Mouse (Mus musculus) erythroid progenitor cell, adult 5-6 weeks (primary cell): ENCODE measurements around the gene Zc3h12a. TPM values are rescaled to one million over a fixed set of nuclear protein-coding genes. Genes with fewer than 3 reads are reported as not detected.

Source experiments
- ATAC-seq: replicated peaks from 2 replicates; pipeline ENCODE4 v1.8.0; 2016; ENCODE audit warnings: moderate number of reproducible peaks, mild to moderate bottlenecking, moderate TSS enrichment, inconsistent platforms; ENCODE audit not compliant: poor library complexity, low FRiP score, severe bottlenecking
- total RNA-seq, 2 experiments: library from RNA; stranded (forward) in 1 of 2; stranded (reverse) in 1 of 2; fragments of 150-400 nt in 1 of 2; fragments of 186-747, 209-891 nt in 1 of 2; gene quantifications; 2 replicates each; pipeline versions ENCODE4 v1.2.3 to v1.2.4; 2015 to 2017; ENCODE audit warnings: low replicate concordance in 2 of 2

Gene Zc3h12a
- total RNA-seq, 2 experiments from 2014 or later, result 0.42 to 0.45 TPM

DNA sequence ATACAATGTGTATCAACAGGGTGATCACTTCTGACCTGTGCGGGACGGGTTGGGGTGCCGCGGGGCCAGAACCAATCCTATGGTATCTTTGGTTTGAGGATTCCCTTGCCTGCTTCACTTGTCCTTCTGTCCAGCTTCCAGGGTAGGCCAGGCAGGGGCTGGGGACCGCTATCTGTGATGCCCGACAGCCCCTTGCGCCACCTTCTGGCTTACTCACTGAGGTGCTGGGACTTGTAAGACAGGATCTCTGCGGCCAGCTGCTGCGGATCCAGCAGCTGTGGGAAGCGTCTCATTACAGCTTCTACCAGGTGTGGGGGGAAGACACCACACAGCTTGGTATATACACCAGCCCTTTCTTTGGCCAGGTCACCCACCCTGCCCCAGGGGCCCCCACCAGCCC, 8.6 kb downstream of the Zc3h12a start:
- ATAC-seq, result no peak

DNA sequence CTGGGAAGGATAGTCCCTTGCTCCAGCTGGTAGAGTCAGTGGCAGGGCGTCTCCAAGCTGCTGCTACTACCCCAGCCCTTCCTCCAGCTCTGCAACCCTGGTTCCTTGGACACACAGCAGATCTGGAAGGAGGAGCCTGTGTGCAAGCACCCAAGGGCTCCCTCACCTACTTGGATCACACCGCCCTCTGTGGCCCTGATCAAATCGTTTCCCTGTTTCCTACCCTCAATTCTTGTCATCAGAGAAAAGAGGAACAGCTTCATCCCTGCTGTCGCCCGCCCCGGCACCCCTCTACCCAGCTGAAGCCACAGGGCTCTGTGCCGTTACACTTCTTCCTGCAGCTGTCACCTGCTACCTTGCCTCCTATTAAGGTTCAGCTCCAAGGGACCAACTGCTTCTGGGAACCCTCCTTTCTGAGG, 9.7 kb downstream of the Zc3h12a start:
- ATAC-seq, result no peak

DNA sequence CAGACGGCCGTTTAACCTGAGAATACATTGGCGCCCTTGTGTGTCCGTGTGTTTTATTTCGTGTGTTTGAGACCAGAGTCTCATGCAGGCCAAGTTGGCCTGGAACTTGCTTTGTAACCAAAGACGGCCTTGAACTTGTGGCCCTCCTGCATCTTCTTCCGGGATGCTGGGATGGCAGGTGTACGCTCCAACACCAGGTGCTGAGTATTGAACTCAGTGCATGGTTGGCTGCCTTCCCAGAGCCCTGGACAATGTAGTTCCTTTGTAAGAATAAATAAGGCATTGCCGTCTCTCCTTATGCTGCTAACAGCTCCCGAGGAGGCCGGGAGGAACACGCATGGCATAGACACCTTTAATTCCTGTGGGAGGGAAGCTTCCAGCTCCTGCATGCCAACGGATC, 10.7 kb downstream of the Zc3h12a start:
- ATAC-seq, result no peak

DNA sequence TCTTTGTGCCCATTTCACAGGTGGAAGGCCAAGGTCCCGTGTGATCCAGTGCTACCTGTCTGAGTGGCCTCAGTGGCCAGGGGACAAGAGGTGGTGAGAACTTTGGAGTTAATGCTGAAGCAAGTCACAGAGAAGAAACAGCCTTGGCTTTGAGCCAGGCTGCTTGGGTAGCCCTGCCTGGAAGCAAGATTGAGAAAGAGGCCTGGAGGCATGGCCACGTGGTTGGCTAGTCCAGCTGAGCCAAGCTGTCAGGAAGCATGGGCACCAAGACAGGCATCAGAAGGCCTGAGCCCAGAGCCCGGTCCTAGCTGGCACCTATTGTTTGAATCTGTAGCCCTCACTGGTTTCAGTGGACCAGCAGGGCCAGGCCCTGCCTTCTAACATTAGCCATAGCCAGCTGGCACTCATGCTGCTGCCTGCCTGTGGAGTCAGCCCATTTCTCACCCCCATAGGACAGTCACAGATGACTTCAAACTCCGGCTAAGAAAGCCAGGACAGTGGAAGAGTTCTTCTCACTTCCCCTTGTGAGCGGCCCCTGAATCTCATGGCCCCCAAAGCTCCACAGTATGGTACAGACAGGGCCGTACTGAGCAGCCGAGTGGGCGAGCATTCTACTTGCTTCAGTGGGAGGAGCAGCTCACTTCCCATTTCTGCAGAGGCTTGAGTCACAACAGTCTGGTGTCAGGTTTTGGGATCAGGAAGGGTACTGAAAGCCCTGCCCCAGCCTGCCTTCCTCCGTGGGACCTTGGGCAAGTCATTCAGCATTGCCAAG, 11.4 kb downstream of the Zc3h12a start:
- no peak for ATAC-seq

DNA sequence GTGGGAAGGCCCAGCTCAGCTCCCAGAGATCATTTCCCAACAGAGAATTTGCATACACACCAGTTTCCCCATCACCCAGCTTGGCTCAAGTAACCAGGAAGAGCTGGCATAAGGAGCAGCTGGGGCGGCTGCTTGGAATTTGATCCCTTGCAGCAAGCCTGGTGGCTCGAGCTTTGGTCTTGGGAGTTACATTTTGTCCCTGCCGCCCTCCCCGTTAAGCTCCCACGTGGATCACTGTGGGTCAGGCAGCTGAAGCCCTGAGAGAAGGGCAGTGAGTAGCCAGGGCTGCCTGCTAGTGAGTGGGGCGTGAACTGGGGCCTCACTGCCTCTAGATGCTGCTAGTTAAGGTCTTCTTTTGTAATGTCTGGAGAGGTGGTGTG, 11.9 kb downstream of the Zc3h12a start:
- ATAC-seq, result no peak

DNA sequence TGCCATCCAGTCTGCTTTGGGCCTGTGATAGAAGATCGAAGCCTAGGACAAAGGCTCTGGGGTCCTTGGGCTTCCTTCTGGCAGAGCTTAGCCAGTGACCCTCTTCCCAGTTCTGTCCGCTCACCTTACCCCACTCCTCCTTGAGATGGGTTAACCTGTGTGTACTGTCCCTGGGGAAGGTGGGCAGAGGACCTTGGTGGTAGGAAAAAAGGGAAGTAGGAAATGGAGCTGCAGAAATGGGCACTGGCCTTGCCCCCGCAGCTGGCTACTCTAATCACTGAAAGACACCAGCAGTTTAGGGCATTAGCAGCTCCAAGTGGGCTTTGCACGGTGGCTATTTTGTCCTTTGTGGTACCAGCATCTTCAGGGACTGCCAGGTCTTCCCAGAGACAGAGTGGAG, 12.6 kb downstream of the Zc3h12a start:
- ATAC-seq, result no peak

DNA sequence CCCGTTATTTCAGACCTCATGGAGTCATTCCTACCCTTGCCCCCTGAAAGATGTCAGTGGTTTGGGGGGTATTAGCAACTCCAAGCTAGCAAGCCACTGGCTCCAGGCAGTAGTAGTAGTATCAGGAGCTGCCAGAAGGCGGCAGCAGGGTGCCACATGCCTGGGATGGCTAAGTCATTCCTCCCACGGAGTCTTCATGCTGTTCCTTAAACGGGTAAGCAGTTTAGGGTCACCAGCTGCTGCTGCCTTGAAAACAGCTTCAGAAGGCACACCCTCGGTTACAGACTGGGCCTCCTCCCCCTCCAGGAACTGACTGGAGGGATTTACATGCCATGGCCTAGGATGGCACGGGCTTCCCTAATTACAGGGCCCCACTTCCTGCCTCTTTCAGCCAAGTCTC, 13.0 kb downstream of the Zc3h12a start:
- peak; percentile 56; the same call in 1 of the 2 replicates for ATAC-seq

DNA sequence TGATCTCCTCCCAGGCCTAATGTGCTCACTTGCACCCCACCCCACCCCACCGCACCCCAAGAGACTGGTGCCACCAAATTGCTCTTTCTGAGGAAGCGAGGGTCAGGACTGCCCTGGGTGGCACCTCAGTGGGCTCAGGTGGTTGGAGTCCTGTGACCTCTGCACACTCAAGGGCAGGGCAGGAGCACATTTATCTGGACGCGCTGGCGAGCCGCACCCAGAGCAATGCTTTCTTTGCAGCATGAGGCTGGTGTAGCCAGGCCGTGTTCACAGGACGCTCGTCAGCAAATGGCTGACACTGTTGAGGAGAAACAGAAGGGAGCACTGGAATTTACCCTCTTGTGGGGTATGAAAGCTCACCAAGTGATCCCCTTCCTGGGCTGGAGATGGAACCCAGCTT, 22.3 kb downstream of the Zc3h12a start:
- no peak for ATAC-seq

DNA sequence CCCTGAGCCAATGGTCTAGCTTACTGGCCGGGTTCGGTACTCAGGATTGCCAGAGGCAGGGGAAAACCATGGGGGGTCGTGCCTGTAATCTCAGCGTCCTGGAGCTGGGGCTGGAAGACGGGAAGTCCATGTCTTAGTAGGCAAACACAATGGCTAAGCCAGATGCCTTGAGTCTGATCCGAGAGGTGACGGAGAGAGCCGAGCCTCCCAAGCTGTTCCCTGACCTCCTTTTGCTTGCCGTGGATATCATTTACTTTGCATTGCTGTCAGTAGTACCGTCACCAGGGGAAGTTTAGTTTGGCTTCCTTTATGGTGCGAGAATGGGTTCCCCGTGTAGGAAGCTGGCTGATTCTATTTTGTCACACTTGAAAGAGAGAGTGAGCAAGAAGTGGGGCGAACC, 26.3 kb downstream of the Zc3h12a start:
- ATAC-seq, result no peak

DNA sequence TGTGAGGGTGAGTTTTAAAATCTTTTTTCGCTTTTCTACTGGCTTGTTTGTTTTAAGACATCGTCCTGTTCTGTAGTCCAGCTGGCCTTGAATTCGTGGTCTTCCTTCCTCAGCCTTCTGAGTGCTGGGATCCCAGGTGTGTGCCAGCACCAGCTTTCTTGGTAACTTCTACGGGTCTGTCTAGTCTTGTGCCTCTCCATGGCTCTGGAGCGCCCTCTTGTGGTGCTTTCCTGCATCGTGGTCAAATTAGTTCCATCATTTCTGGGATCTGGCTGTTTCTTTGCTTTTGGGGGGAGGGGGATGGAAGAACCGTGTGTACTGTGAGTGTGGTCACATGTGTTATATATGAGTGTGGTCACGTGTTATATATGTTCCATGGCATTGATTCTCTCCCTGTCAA, 28.2 kb downstream of the Zc3h12a start:
- ATAC-seq, result peak; percentile 74

DNA sequence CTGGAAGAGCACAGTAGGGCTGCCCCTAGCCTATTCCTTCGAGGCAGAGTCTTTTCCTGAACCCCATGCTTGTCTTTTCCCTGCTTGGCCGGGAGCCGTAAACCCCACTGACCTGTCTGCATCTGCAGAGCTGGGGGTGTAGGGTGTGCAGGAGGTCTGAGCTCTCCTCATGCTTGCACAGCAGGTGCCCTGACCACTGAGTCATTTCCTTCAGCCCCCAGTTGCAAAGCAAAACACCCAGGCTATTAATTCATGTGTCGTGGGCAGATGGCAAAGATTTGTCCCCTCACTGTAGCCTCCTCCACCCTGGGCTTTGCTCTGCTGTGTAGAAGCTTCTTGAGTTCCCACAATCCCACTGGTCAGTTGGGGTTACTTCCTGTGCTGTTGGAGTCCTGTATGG, 30.2 kb downstream of the Zc3h12a start:
- no peak for ATAC-seq

DNA sequence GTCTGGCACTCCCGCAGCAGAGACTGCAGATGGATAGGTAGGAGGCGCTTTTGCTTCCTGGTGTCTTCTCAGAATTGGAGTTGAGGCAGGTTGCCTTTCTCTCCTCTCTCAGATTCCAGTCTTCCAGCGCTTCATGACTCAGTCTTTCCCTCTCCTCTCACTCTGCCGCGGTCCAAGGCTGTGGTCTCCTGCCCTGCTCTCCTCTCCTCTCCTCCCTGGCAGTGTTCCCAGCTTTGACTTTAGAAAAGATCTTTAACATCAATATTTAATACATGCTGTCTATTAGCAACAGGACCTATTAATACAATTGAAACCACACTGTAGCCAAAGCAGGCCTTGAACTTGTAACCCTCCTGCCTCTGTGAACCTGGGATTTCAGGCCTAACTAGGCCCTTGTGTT, 31.6 kb downstream of the Zc3h12a start:
- no peak for ATAC-seq

DNA sequence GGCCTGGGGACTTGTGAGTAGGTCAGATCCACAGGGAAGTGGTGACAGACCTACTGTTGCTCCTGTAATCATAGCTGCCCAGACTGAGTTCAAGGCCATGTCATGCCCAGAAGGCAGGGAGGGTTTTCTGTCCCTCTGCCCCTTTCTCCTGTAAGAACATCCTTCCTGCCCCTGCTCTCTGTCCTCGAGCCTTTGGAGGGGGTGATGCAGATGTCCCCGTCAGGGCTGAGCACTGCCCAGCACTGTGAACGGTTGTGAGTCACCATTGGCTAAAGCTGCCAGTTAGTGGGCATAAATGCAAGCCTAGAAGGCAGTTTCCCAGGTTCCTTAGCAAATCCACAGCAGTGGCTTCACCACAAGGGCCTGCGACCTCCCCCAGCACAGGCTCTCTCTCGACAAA, 34.6 kb downstream of the Zc3h12a start:
- no peak for ATAC-seq

DNA sequence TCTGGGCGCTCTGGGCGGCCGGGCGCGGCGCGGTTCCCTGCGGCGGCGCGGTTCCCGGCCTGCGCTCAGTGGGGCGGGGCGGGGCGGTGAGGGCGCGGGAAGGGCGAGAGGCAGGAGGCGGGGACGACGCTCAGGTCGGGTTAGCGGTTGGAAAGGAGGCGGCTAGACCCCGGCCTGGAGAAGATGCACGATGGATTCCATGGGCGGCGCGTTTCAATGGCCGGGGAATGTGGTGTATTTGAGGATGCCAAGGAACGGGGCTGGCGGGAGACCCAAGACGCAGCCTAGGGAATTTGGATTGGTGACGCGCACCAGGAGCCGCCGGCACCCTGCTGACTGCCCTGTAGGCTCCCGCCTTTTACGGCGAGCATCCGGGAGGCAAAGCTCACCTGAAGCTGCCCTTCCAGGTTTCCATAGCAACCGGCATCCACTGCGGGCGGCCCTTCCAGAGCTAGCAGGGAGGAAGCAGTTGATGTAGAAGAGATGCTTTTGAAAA, 42.2 kb downstream of the Zc3h12a start:
- peak; percentile 93 for ATAC-seq

DNA sequence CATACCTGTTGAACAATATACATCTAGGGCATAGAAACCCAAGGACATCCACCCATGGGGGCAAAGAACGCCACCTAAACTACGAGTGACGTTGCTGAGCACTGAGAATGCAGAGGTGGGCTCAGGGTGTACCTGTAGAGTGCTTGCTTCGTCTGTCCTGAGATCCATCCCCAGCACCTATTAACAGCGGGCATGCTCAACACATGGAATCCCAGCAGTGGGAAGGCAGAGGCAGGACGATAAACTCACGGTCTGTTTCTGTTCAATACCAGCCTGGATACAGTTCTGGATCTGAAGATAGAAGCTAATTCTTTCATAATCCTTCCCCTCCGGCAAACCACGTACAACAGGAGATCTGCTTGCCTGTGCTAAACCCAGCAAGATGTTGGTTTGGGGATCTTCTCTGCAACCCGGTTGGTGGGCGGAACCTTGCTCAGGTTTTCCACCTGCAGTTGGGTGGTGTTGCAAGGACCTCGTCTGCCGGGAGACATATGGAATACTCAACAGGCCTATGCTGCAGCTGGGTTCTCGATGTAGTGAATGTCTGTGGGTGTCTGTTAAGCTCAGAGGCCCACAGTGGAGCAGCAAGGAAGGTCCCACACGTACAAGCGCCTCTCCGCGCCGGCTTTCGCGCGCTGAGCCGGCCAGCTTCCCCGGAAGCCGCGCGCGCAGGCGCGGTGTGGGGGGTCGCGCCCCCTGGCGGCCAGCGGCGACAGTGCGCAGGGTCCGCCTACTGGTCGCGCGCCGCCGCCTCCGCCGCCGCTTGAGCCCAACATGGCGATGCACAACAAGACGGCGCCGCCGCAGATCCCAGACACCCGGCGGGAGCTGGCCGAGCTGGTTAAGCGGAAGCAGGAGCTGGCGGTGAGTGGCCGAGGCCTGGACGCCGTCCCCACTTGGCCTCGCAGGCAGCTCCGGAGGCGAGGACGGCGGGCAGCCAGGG, 43.0 kb downstream of the Zc3h12a start, which contains the start of gene Meaf6:
Gene Meaf6 (plus strand): TSS at position 732 of the 943 bp plus-strand sequence.
- peak; percentile 83 for ATAC-seq

DNA sequence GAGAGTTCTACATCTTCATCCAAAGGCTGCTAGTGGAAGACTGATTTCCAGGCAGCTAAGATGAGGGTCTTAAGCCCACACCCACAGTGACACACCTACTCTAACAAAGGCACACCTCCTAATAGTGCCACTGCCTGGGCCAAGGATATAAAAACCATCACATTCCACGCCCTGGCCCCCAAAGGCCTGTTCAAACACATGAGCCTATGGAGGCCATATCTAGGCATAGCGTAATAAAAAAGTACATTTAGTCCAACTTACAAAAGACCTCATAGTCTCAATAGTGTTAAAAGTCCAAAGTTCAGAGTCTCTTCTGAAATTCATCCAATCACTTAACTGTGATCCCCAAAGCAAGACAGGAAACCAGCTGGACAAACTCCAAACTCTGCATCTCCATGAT, 48.9 kb downstream of the Zc3h12a start:
- ATAC-seq, result no peak

DNA sequence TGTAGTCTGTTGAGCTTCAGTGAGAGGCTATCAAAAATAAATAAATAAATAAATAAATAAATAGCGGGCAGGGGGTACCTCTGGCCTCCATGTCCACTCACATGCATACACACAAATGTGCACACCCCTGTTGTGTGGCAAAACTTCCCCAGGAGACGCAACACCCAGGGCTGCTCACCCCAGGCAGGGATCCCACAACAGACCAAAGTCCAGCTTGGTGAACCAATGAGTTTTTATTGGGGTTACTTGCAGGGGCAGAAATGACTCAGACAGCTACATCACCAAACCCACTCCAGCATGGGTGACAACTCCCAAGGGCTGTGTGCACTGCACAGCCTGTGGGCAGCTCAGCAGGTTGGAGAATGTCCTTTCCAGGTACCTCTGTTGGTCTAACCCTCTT, 49.9 kb downstream of the Zc3h12a start:
- ATAC-seq, result no peak
